Mouse (Mus musculus): ENCODE results near the gene Sult2b1.

Sult2b1 gene

DNA sequence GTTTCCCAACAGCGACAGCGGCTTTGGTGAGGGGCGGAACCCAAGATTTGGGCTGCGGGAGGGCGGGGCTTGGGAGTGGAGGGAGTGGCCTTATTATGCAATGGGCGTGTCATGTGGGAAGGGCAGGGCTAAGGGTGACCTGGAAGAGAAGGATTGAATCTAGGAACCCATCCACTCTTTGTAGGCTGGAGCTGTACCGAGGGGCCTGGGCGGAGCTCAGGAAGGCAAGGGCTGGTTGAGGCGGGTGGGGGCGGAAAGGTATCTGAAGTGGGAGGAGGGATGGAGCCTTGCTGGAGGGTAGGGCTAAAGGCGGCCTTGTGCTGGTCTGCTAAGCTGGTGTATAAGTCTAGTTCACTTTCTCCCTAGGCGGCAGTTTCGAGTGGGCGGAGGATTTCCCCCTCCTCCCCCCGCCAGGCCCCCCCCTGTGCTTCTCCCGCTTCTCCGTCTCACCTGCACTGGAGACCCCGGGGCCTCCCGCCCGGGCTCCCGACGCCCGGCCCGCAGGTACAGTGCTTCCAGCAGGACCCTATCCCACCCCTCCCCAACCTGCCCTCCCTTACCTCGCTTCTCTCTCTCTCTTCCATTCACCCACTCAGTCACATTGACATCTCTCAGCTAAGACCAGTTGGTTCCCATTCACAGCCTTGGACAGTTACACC lies 16.2 kb upstream of the Sult2b1 start:
- DNase-seq (ENCODE audit: low spot score), result no peak

DNA sequence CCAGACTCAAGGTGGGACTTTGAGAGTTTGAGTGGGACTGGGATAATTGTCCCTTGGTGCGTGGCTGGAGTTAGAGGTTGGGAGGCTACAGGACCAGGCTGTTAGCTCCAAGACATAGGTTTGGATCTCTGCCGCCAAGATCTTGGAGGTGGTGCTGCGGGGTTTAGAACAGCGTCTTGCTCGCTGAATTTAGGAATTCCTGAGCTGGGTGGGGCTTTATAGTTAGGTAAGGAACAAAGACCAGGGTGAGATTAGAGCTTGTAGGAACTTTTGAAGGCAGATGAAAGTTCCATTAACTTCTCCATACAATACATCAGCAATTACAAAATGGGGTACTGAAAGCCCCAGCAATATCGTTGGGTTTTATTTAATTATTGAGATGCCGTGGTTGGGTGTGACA lies 15.5 kb upstream of the Sult2b1 start:
- DNase-seq (ENCODE audit: low spot score), result no peak

DNA sequence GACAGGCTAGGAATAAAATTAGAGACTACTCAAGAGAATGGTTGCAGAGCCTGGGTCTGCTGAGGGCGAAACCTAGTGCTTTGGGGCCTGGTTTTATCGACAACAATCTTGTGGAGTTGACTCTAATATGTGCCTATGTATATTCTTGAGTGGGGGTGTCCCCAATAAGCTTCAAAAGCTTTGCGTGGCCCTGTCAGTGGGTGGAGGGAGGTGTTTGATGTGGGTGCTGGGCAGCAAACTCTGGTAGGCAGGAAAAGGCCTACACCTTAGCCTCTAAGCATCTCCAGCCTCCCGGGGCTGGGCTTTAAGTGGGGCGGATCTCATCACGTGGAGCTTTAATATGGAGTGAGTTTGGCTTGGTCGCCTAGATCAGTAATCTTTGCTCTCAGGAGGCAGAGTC lies 14.5 kb upstream of the Sult2b1 start:
- no peak for DNase-seq (ENCODE audit: low spot score)

DNA sequence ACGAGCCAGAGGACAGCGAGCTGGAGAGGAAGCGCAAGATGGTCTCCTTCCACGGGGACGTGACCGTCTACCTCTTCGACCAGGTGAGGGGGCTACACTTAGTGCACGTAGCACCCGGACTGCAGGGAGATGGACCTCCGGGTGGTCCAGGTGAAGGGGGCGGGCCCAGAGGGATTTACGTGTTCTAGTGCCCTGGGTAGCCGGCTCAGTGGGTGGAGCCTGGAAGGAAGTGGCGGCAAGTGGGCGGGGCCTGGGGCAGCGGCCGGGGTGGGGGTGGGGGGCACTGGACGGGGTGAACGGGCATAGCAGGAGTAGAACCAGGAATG lies 14.0 kb upstream of the Sult2b1 start:
- DNase-seq (ENCODE audit: low spot score), result no peak

DNA sequence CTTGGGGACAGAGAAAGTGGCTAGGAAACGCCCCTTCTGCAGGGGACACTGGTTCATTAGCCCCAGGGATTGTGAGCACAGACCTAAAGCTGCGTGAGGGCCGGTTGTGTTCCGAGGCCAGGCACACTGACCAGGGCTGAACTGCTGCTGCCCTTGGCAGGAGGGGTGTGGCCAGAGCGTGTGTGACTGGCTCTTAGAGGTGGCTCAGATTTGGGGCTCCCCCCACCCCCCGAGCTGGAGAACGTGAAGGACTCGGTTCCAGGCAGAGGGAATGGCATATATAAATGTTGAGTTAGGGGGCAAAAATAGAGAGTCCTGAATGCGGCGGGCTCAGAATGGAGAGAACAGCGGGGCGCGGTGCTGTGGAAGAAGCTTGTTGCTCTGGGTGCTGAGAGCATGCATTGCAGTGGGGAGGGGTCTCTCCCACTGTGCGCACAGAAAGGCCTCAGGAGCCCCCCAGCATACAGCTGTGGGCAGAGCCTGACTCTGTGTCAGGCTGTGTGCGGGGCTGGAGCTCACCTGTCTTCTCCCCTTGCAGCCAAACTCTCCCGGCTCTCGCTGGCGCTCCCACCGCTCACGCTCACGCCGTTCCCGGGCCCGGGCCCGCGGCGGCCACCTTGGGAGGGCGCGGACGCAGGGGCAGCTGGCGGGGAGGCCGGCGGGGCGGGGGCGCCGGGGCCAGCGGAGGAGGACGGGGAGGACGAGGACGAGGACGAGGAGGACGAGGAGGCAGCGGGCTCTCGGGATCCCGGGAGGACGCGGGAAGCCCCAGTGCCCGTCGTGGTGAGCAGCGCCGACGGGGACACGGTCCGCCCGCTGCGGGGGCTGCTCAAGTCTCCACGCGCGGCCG lies 13.4 kb upstream of the Sult2b1 start:
- DNase-seq (ENCODE audit: low spot score), result no peak

DNA sequence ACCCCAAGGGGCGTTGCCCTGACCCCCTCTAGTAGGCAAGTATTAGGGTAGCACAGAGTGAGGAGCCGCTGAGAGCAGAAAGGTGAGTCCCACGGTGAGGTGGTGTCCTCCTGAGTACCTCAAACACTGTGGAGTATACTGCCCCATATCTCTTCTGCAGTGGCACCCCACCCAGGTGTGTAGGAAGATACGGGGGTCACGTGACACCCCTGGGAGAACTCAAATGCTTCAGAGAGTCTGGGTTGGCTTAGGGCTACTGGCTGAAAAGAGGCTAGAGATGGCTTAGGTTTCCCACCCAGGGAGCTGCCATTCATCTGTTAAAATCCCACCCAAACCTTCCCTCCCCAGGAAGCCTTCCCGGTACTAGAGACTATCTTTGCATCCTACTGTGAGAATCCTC lies 12.5 kb upstream of the Sult2b1 start:
- no peak for DNase-seq (ENCODE audit: low spot score)

DNA sequence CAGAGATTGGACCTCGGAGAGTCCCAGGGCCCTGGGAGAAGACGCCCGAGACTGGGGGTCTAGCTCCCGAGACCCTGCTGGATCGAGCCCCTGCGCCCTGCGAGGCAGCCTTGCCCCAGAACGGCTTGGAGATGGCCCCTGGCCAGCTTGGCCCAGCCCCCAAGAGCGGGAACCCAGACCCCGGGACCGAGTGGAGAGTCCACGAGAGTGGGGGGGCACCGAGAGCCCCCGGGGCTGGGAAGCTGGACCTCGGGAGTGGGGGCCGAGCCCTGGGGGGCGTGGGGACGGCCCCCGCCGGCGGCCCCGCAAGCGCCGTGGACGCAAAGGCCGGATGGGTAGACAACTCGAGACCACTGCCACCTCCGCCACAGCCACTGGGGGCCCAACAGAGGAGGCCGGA lies 10.5 kb upstream of the Sult2b1 start:
- no peak for DNase-seq (ENCODE audit: low spot score)

DNA sequence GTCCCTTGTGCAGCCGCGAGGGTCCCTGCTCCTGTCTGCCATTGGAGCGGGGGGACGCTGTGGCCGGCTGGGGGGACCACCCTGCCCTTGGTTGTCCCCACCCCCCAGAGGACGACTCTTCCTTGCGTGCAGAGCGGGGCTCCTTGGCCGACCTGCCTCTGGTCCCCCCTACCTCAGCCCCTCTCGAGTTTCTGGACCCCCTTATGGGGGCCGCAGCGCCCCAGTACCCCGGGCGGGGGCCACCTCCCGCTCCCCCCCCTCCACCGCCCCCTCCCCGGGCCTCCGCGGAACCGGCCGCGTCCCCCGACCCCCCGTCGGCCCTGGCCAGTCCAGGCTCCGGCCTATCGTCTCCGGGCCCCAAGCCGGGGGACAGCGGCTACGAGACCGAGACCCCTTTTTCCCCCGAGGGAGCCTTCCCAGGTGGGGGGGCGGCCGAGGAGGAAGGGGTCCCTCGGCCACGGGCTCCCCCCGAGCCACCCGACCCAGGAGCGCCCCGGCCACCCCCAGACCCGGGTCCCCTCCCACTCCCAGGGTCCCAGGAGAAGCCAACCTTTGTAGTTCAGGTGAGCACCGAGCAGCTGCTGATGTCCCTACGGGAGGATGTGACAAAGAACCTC lies 9.6 kb upstream of the Sult2b1 start:
- no peak for DNase-seq (ENCODE audit: low spot score)

DNA sequence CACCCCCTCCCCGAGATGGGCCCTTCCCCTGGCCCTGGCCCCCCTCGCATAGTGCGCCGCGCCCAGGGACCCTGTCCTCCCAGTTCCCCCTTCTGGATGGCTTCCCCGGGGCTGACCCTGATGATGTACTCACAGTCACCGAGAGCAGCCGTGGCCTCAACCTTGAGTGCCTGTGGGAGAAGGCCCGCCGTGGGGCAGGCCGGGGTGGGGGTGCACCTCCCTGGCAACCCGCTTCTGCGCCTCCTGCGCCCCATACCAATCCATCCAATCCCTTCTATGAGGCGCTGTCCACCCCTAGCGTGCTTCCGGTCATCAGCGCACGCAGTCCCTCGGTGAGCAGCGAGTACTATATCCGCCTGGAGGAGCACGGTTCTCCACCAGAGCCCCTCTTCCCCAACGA lies 8.8 kb upstream of the Sult2b1 start:
- DNase-seq (ENCODE audit: low spot score), result no peak

DNA sequence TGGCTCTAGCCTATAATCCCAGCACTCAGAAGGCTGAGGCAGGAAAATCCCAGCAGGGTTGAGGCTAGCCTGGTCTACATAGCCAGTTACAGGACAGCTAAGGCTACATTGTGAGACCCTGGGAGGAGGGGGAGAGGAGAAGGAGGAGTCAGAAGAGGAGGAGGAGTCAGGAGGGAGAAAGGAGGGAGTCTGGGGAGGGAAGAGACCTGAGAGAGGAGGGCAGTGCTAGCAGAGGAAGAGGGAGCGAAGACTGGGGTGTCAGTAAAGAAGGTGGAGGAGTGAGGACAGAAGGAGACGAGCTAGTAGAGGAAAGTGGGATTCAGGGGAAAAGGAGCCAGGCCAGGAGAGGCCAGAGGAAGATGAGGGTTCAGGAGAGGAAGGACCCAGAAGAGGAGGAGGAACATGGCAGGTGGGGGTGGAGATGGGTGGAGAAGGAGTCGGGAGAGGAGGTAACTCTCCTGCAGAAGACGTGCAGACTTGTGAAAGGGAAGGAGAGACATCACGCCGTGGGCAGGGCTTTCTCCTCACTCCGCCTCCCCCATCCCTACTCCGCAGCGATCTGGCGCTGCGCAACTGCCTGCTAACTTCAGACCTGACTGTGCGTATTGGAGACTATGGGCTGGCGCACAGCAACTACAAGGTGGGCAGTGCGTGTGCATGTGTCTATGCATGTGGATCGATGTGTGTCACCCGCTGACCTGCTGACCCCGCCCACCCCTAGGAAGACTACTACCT lies 7.5 kb upstream of the Sult2b1 start:
- no peak for DNase-seq (ENCODE audit: low spot score)

DNA sequence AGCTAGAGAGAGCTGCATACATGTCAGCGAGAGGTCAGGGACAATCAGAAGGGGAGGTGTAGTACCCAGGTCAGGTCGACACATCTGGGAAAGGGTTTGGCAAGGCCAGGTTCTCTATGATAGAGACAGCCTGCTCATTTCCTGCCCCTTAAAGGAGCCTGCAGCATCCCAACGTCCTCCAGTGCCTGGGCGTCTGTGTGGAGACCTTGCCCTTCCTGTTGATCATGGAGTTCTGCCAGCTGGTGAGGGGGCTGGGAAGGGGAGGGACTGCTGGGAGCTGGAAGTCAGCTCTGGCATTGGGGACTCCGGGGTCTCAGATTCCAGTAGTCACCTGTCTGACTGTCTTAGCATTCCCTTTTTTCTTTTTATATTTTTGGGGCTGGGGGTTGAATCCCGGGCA lies 6.3 kb upstream of the Sult2b1 start:
- no peak for DNase-seq (ENCODE audit: low spot score)

DNA sequence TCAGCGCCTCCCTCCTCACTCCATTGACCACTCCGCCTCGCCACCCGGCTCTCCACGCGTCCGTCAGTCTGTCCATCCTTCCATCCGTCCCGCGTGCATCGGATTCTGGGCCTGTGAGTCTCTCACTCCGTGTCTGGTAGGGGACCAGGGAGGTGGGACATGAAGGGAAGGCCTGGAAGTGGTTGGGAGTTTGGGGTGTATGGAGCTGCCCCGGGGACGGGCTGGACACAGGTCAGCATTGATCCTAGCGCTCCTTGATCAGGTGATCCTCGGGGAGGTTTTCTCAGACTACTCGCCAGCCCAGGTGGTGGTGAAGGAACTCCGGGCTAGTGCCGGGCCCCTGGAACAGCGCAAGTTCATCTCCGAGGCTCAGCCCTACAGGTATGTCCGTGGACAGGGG lies 3.2 kb upstream of the Sult2b1 start:
- no peak for DNase-seq (ENCODE audit: low spot score)

DNA sequence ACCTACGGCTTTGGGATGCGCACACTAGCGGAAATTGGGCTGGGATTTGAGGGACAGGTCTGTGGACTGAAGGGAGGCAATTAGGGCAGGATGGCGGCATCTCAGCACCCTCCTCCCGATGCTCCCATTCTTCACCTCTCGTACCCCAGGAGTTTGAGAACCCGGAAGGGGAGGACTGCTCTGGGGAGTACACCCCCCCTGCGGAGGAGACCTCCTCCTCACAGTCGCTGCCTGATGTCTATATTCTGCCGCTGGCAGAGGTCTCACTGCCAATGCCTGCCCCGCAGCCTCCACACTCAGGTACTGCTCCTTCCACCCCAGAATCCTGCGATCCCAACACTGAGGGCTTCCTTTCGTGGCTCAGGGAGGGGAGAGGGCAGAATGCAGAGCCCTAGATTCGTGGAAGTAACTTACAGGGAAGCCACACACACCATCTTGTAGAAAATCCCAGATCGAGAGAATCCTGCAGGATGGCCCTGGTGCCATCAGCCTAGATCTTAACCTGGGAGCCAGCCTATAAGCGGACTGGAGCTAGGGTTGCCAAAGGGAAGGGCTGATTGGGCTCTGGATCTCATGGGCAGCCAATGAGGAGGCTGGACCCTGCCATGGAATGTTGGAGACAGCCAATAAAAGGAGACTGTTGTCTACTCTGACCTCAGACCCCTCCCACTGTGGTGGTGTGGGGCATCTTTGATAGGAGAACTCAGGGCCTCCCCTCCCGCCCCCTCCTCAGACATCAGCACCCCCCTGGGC lies 2.4 kb upstream of the Sult2b1 start:
- DNase-seq (ENCODE audit: low spot score), result no peak

DNA sequence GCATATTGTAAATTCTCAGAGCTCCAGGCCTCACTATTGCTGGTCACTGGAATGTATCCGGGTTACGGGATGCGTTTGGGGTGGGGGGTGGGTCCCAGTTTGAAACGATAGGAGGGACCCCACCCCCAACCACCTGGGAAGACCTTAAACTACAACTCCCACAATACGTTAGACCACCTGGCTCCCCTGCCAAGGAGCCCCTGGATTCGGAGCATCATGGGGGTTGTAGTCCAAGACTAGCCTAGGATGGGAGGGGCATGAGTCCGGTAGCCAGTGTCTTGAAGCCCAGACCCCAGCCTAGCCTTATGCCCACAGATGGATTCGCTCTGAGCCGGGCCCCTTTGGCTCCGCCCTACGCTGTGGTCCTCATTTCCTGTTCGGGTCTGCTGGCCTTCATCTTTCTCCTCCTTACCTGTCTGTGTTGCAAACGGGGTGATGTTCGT lies 1.7 kb upstream of the Sult2b1 start:
- no peak for DNase-seq (ENCODE audit: low spot score)

DNA sequence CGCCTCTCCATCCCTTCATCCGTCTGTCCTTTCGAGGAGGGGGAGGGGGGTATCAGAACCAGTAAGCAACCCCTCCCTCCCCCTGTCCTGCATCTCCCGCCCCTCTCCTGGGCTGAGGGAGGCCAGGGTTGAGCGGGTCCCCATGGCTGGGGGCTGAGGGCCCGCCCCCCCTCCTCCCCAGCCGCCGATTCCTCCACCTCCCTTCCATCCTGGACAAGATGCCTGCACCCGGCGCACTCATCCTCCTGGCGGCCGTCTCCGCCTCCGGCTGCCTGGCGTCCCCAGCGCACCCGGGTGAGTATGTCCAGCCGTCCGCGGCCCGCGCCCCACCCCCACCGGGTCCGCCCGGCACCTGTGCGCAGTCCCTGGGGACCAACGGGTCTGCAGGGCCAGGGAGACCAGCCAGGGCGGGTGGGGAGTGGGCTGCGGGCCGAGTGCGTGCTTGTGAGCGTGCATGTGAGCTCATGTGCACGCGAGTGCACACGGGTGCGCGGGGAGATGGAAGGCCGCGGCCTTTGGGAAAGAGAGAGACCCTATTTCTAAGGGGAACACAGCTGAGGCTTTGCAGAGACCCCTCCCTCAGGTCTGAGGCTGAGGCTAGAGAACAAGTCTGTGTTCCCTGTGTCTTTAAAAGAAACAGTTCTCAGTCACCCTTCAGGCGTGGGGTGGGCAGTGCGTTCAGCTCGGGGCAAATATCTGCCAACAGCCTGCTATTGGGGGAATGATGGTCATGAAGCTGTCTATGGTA lies 1.1 kb upstream of the Sult2b1 start:
- DNase-seq (ENCODE audit: low spot score), result no peak

DNA sequence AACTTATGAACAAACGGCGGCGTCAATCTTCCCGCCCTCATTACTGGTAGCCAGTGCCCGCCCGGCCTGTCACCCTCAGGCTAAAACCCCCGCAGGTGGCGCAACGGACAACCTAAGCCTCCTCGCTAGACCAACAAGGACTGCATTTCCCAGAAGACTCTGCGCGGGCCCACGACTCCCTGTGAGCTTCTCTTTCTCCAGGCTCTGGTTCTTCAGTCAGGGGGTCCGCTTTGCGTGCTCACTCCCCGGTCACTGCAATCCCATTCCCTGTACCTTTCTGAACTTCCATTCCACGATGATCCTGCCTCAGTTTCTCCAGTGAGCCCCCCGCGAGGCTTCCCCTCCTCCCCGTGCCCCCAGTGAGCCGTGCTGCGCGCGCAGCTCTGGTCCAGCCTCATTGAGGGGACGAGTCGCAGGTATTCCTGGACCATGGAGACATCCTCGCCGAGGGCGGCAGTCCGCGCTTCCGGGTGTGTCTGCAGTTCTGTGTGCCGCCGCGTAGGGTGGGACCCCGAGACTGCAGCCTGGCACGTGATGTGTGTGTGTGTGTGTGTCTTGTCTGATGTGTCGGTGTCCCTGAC lies 868 bp downstream of the Sult2b1 start, which contains the start of gene Lmtk3:
TSS of gene Lmtk3 (plus strand) at position 228 of the 581 bp plus-strand sequence.
- DNase-seq (ENCODE audit: low spot score), result no peak

DNA sequence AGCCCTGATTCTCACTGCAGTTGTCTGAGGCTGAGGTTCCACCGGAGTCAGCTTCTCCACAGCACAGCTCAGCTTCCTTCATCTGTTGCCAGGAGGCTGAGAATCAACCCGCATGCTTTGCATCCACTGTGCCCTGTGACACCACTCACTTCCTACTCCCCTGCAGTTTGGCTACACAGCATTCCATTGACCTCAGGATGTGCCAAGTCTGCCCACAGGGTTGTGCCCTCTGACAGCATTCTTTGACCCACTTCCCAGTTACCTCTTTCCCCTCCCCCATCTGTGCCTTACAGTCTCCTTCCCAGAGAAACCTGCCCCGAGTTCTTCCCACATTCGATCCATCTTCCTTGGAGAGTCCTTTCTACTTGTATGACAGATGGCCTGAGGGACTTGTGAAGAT lies 2.2 kb downstream of the Sult2b1 start:
- DNase-seq (ENCODE audit: low spot score), result no peak

DNA sequence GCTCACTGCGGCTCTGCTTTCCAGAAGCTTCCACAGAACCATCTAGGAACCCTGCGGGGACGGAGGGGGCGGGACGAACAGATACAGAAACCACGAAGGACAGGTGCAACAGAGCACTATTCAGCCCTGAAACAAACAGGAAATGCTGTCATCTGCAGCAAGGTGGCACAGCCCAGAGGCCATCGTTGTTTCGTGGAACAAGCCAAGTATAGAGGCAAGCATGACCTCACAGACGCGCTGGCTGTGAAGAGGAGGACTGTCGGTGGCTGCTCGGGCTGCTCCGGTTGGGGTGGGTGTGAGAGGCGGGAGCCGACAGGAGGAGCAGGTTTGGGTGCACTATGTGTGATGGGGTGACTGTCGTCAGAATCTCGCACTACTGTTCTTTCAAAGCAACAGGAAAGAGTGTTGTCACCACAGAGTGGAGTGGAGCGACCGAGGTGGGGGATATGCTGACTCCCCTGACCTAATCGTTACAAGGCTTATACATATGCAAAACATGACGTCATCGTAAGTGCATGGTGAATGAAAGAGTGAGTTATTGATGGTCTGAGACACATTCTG lies 5.3 kb downstream of the Sult2b1 start:
- no peak for DNase-seq (ENCODE audit: low spot score)

DNA sequence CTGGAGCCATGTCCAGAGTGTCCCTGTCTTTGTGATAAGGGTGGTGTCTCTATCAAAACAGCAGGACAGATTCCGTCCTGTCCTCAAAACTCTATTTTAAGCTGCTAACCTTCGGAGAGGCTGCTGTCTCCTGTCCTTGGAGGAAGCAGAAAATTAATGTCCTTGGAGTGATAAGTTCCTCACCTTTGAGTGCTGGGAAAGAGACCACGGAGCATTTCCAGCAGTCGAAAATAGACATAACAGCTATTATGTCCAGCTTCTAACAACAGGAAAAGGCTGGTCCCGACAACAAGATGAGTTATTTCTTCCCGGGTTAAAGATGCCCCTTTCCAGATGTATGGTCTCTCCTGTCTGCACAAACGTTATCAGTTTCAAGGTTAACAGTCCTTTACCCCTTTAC lies 9.2 kb downstream of the Sult2b1 start:
- no peak for DNase-seq (ENCODE audit: low spot score)

DNA sequence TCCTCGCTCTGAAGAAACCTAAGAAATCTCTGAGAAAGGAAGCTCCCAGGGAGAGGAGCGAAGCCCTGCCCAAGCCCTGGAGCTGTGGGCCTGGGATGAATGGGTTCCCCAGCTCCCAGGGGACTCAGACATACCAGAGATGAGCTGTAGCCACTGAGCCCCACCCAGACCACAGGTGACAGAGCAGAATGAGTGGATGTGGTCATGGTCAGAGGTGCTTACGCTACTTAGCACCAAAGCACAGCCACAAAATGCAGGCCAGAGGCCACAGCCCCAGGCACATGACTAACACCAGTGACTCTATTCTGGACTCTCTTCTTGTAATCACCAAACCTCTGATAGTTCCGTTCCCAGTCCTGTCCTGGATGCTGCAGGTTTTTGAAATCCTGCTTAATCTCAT lies 13.4 kb downstream of the Sult2b1 start:
- DNase-seq (ENCODE audit: low spot score), result no peak

All from layer of hippocampus, adult 9-10 months (tissue).